8 mouse cellular contexts compared by ENCODE assay signal in genomic region chrX:7762137-7762920, GRCm38 (mm10). TPM values are rescaled to one million over a fixed set of nuclear protein-coding genes. Genes with fewer than 3 reads are reported as not detected.
DNase-seq lines count a peak whose midpoint lies in the region; ATAC-seq lines count a peak whose summit lies in the region.

Tfe3 (plus strand) TSS chrX:7762560.

- peaks cover 34% of the 10 kb centered on the region for H3K4me1 ChIP-seq in megakaryocyte, embryonic 14.5 days

- H3K9me3 ChIP-seq in megakaryocyte, embryonic 14.5 days, result no peaks in the 10 kb centered on the region

- H3K27me3 ChIP-seq in megakaryocyte, embryonic 14.5 days (replicated peaks), result no peaks in the 10 kb centered on the region

- peaks cover 21% of the 10 kb centered on the region for H3K36me3 ChIP-seq in megakaryocyte, embryonic 14.5 days (replicated peaks; ENCODE audit: low read length)

- H3K4me3 ChIP-seq in megakaryocyte, embryonic 14.5 days (replicated peaks), result peak within 1 kb of the TSS; percentile 96

- ATAC-seq in common myeloid progenitor, adult 5-6 weeks (replicated peaks; ENCODE audit: low read depth, poor library complexity, severe bottlenecking), result peak; percentile 93

- DNase-seq in ZHBTc4 (ENCODE audit: low read depth, low spot score), result peak; percentile 97
- peak; percentile 84 to 92 for DNase-seq in gastrocnemius, adult 8-10 months (ENCODE audit: low spot score in 2 of 2)
- DNase-seq in hindlimb bud, embryonic 11.5 days (ENCODE audit: extremely low spot score, low read depth, low spot score), result peak; percentile 58
- DNase-seq in left cerebral cortex, adult 8-10 months (ENCODE audit: low spot score in 2 of 2), result peak; percentile 50 to 95
- DNase-seq in right cerebral cortex, postnatal 10 days (ENCODE audit: low spot score in 2 of 2), result peak; percentile 95 to 96
- DNase-seq in urinary bladder, postnatal 25 days (ENCODE audit: low spot score), result peak; percentile 74

RNA-seq across cellular contexts. Expression of gene Tfe3, which starts in this region (rescaled TPM):
- total RNA-seq in common myeloid progenitor, adult 5-6 weeks (2017), result 7.1 and 10.1 TPM in 2 replicates
- total RNA-seq in gastrocnemius, adult 8-10 months (2022), result 1 to 10 TPM; 6.0 to 8.1 (median 7.6) TPM
- 10 to 100 TPM; 34.5 to 36.0 (median 35.1) TPM for total RNA-seq in left cerebral cortex, adult 8-10 months (2022)
- 17.5 and 17.8 TPM in 2 replicates for polyA plus RNA-seq in megakaryocyte, embryonic 14.5 days (2012; ENCODE audit: insufficient read depth, low replicate concordance)

Comparison
In these comparisons a context has a peak if more than half of its experiments do, and no peak if none do; other contexts are left out.
1. Peak in every context shown above with its lines: DNase-seq, ATAC-seq and H3K4me3 ChIP-seq.